Mouse (Mus musculus): ENCODE results near the gene Dock4.

- 0 out of 2 replicates have a peak, but pooled peaks have one; percentile 16 for TF ChIP-seq CTCF (IDR thresholded peaks at IDR 0.05)
- TF ChIP-seq EP300 (IDR thresholded peaks at IDR 0.05; ENCODE audit: insufficient read depth, low read depth, low read length): no peak
- TF ChIP-seq POLR2A (IDR thresholded peaks at IDR 0.05; ENCODE audit: insufficient read depth, low read depth, low read length): no peak
Measured at GRCm38 (mm10) chr12:40728373-40728772, 282.6 kb downstream of the Dock4 start.
